ENCODE assay signal across 12 mouse cellular contexts in the genomic region with DNA sequence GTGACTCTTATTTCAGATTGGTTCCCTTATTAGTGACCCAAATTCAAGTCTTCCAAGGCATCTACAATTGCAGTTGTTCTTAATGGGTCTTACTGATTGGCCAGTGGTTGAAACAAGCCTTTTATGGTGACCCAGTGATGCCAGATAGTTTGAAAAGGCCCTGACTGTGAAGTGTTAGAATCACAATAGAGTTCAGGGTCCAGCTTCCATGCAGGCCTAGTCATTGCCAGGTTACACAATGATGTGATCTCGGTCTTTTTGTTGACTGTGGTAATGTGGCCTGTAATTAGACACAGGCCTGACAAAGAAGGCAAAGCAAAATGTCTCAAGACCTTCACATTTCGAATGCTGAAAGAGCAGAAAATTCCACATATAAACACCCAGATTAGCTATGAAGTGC.
"Had no signal": no experiment of that assay in that cellular context is flagged by ENCODE, and none has a peak within 500 bp of the region (broad histone marks: within the 10 kb centered on the region; RNA-seq: fewer than 3 reads in every experiment).

No protein-coding gene starts in this region.

- H3K4me2 ChIP-seq: limb, embryonic 13.5 days; liver, embryonic 12.5 days; lung, embryonic 15.5 days; midbrain, embryonic 13.5 days had no signal

- DNase-seq: kidney, adult 11 months; kidney, adult 9 months; kidney, postnatal 36 days; layer of hippocampus, adult 9-11 months; left cerebral cortex, postnatal 4 days; right cerebral cortex, postnatal 14 days; thymus, postnatal 36 days had no signal

- ATAC-seq: liver, embryonic 12.5 days; midbrain, embryonic 13.5 days had no signal

- H3K9ac ChIP-seq: limb, embryonic 13.5 days; liver, embryonic 12.5 days; lung, embryonic 15.5 days; midbrain, embryonic 13.5 days had no signal

- H3K36me3 ChIP-seq: liver, embryonic 12.5 days; lung, embryonic 15.5 days; midbrain, embryonic 13.5 days had no signal

- H3K27me3 ChIP-seq: limb, embryonic 13.5 days; liver, embryonic 12.5 days; lung, embryonic 15.5 days; midbrain, embryonic 13.5 days had no signal

- H3K4me1 ChIP-seq: liver, embryonic 12.5 days; lung, embryonic 15.5 days; midbrain, embryonic 13.5 days had no signal

- H3K4me3 ChIP-seq: limb, embryonic 13.5 days; liver, embryonic 12.5 days; lung, embryonic 15.5 days; midbrain, embryonic 13.5 days had no signal

- H3K27ac ChIP-seq: kidney, postnatal 0 days; limb, embryonic 13.5 days; liver, embryonic 12.5 days; lung, embryonic 15.5 days; midbrain, embryonic 13.5 days had no signal

- H3K9me3 ChIP-seq: limb, embryonic 13.5 days; liver, embryonic 12.5 days; lung, embryonic 15.5 days; midbrain, embryonic 13.5 days had no signal
